Mouse (Mus musculus) bone marrow macrophage, adult 2 months (primary cell): ENCODE results near the gene Mybbp1a.

Experiments used
- CTCF ChIP-seq: IDR thresholded peaks from 2 replicates; pipeline ENCODE4 v1.5.1; 2012; ENCODE audit warnings: low read depth, mild to moderate bottlenecking, low read length, moderate library complexity
- POLR2A ChIP-seq: IDR thresholded peaks from 2 replicates; pipeline ENCODE4 v1.6.1; 2012; ENCODE audit warnings: mild to moderate bottlenecking, low read depth, low read length, borderline replicate concordance

GRCm38 (mm10) chr11:72393669-72394068, 47.5 kb upstream of the Mybbp1a start:
- TF ChIP-seq CTCF, result no peak
- TF ChIP-seq POLR2A, result no peak
